Mouse (Mus musculus) E14TG2a.4 (cell line): ENCODE measurements at regions not wholly inside any gene's neighbourhood (a gene's known extent, or its start where the extent isn't known, plus 50 kb on each side); places are given as distances from the start of the nearest gene placed in this dataset.

Source experiments
- CTCF ChIP-seq: conservative IDR thresholded peaks from 2 replicates; pipeline ENCODE4 v1.5.1; 2014; ENCODE audit warnings: low read length
- NANOG ChIP-seq: IDR thresholded peaks from 2 replicates; pipeline ENCODE4 v1.6.1; 2014; ENCODE audit warnings: borderline replicate concordance, low read length, mixed read lengths
- POU5F1 ChIP-seq: IDR thresholded peaks from 2 replicates; pipeline ENCODE4 v1.6.1; 2014; ENCODE audit warnings: low read length, borderline replicate concordance

- TF ChIP-seq CTCF = no peak
- TF ChIP-seq NANOG = no peak
- no peak for TF ChIP-seq POU5F1
Measured at GRCm38 (mm10) chr4:50086676-50087075, 241.1 kb upstream of the Grin3a start.
